Comparison of ENCODE assay signal across 17 mouse cellular contexts in genomic region chr9:102747902-102748301, GRCm38 (mm10). TPM values are rescaled to one million over a fixed set of nuclear protein-coding genes. Genes with fewer than 3 reads are reported as not detected.
DNase-seq lines count a peak whose midpoint lies in the region; ATAC-seq lines count a peak whose summit lies in the region.
"Had no signal": no experiment of that assay in that cellular context is flagged by ENCODE, and none has a peak within 500 bp of the region (broad histone marks: within the 10 kb centered on the region; RNA-seq: fewer than 3 reads in every experiment).

No protein-coding gene starts in this region.

- H3K4me2 ChIP-seq in kidney, embryonic 14.5 days (replicated peaks; ENCODE audit: low read depth, low read length): no peak overlapping the region
- no peak overlapping the region for H3K4me2 ChIP-seq in lung, embryonic 16.5 days (ENCODE audit: low read depth, low read length)
- H3K4me2 ChIP-seq in embryonic facial prominence, embryonic 15.5 days (replicated peaks): no peak overlapping the region
- H3K4me2 ChIP-seq in stomach, embryonic 16.5 days (ENCODE audit: low read depth, low read length): no peak overlapping the region
- H3K4me2 ChIP-seq: heart, embryonic 15.5 days; neural tube, embryonic 12.5 days had no signal

- H3K9me3 ChIP-seq in kidney, embryonic 14.5 days (ENCODE audit: control insufficient read depth, low read length): no peaks in the 10 kb centered on the region
- H3K9me3 ChIP-seq in lung, embryonic 16.5 days (ENCODE audit: control insufficient read depth, low read length): no peaks in the 10 kb centered on the region
- no peaks in the 10 kb centered on the region for H3K9me3 ChIP-seq in embryonic facial prominence, embryonic 15.5 days (replicated peaks)
- H3K9me3 ChIP-seq in stomach, embryonic 16.5 days (replicated peaks; ENCODE audit: control insufficient read depth, low read length): no peaks in the 10 kb centered on the region
- H3K9me3 ChIP-seq: heart, embryonic 15.5 days; neural tube, embryonic 12.5 days had no signal

- H3K4me1 ChIP-seq in kidney, embryonic 14.5 days (ENCODE audit: control insufficient read depth, insufficient read depth, low read length): peaks cover 7% of the 10 kb centered on the region; the same call in 1 of the 2 replicates
- peaks cover 6% of the 10 kb centered on the region; the same call in 1 of the 2 replicates for H3K4me1 ChIP-seq in lung, embryonic 16.5 days (replicated peaks; ENCODE audit: control insufficient read depth, insufficient read depth, low read length)
- H3K4me1 ChIP-seq in embryonic facial prominence, embryonic 15.5 days: peaks cover 10% of the 10 kb centered on the region
- peaks cover 26% of the 10 kb centered on the region for H3K4me1 ChIP-seq in stomach, embryonic 16.5 days (ENCODE audit: control insufficient read depth, insufficient read depth, low read length)
- H3K4me1 ChIP-seq: heart, embryonic 15.5 days; neural tube, embryonic 12.5 days had no signal

- DNase-seq in kidney, postnatal 36 days: no peak
- DNase-seq in lung, postnatal 4 days: no peak
- no peak for DNase-seq in frontal cortex, postnatal 14 days (ENCODE audit: low spot score in 2 of 2)
- DNase-seq in spleen, adult 12 weeks (ENCODE audit: low spot score): no peak
- DNase-seq: adrenal gland, adult 2 months; cerebellum, adult 2 months; embryo, embryonic 11 days; heart, adult 18-20 months; kidney, postnatal 10 days; layer of hippocampus, adult 9-11 months; right cerebral cortex, postnatal 25 days had no signal

- no peak overlapping the region for H3K9ac ChIP-seq in kidney, embryonic 14.5 days (ENCODE audit: low read depth, low read length)
- H3K9ac ChIP-seq in lung, embryonic 16.5 days (ENCODE audit: low read length): no peak overlapping the region
- no peak overlapping the region for H3K9ac ChIP-seq in embryonic facial prominence, embryonic 15.5 days
- H3K9ac ChIP-seq in stomach, embryonic 16.5 days (ENCODE audit: low read length): peak overlapping the region; percentile 39; the same call in 1 of the 2 replicates
- H3K9ac ChIP-seq: heart, embryonic 15.5 days; neural tube, embryonic 12.5 days had no signal

- 54% methylated on average over 5 of the region's 5 CpGs for WGBS in kidney, embryonic 14.5 days
- 13% methylated on average over 5 of the region's 5 CpGs for WGBS in lung, embryonic 16.5 days
- WGBS in embryonic facial prominence, embryonic 15.5 days: 48% methylated on average over 5 of the region's 5 CpGs
- 32% methylated on average over 5 of the region's 5 CpGs for WGBS in stomach, embryonic 16.5 days

- H3K4me3 ChIP-seq in kidney, embryonic 14.5 days (ENCODE audit: low read length): no peak overlapping the region
- H3K4me3 ChIP-seq in lung, embryonic 16.5 days (ENCODE audit: low read length): no peak overlapping the region
- no peak overlapping the region for H3K4me3 ChIP-seq in embryonic facial prominence, embryonic 15.5 days (replicated peaks)
- no peak overlapping the region for H3K4me3 ChIP-seq in stomach, embryonic 16.5 days (replicated peaks; ENCODE audit: low read length)
- H3K4me3 ChIP-seq: heart, embryonic 15.5 days; neural tube, embryonic 12.5 days had no signal

- ATAC-seq in kidney, embryonic 14.5 days (ENCODE audit: low FRiP score, low TSS enrichment): no peak
- ATAC-seq in lung, embryonic 16.5 days (ENCODE audit: low read depth): peak; percentile 44; the same call in 1 of the 2 replicates
- ATAC-seq in embryonic facial prominence, embryonic 15.5 days (ENCODE audit: insufficient number of reproducible peaks, low FRiP score, low TSS enrichment, low read depth): no peak
- ATAC-seq in stomach, embryonic 16.5 days (ENCODE audit: insufficient read depth, low FRiP score): peak; percentile 51; the same call in 1 of the 2 replicates

- H3K27me3 ChIP-seq in kidney, embryonic 14.5 days (ENCODE audit: control insufficient read depth, insufficient read depth, low read length): no peaks in the 10 kb centered on the region
- no peaks in the 10 kb centered on the region for H3K27me3 ChIP-seq in lung, embryonic 16.5 days (ENCODE audit: control insufficient read depth, insufficient read depth, low read depth, low read length)
- H3K27me3 ChIP-seq in embryonic facial prominence, embryonic 15.5 days: no peaks in the 10 kb centered on the region
- no peaks in the 10 kb centered on the region for H3K27me3 ChIP-seq in stomach, embryonic 16.5 days (ENCODE audit: control insufficient read depth, insufficient read depth, low read length)
- H3K27me3 ChIP-seq: heart, embryonic 15.5 days; neural tube, embryonic 12.5 days had no signal

- no peaks in the 10 kb centered on the region for H3K36me3 ChIP-seq in kidney, embryonic 14.5 days (ENCODE audit: control insufficient read depth, insufficient read depth, low read length)
- no peaks in the 10 kb centered on the region for H3K36me3 ChIP-seq in lung, embryonic 16.5 days (ENCODE audit: control insufficient read depth, insufficient read depth, low read length)
- no peaks in the 10 kb centered on the region for H3K36me3 ChIP-seq in embryonic facial prominence, embryonic 15.5 days
- H3K36me3 ChIP-seq in stomach, embryonic 16.5 days (ENCODE audit: control insufficient read depth, insufficient read depth, low read length): no peaks in the 10 kb centered on the region
- H3K36me3 ChIP-seq: heart, embryonic 15.5 days; neural tube, embryonic 12.5 days had no signal

- peak overlapping the region; percentile 25; the same call in 1 of the 2 replicates for H3K27ac ChIP-seq in kidney, embryonic 14.5 days (ENCODE audit: low read depth, low read length)
- peak overlapping the region; percentile 53 for H3K27ac ChIP-seq in lung, embryonic 16.5 days (ENCODE audit: low read length)
- H3K27ac ChIP-seq in embryonic facial prominence, embryonic 15.5 days (replicated peaks): peak overlapping the region; percentile 31; the same call in 1 of the 2 replicates
- peak overlapping the region; percentile 82 for H3K27ac ChIP-seq in stomach, embryonic 16.5 days (ENCODE audit: low read length)
- H3K27ac ChIP-seq: heart, embryonic 15.5 days; neural tube, embryonic 12.5 days had no signal

RNA-seq across cellular contexts. Expression of gene Amotl2, which starts 31.4 kb away (rescaled TPM):
- 20.8 and 30.1 TPM in 2 replicates for polyA plus RNA-seq in kidney, embryonic 14.5 days (2014; fragmentation: Nextera tagmentation; extraction: Ambion mirVana)
- polyA plus RNA-seq in lung, embryonic 16.5 days (2015; fragmentation: Nextera tagmentation; extraction: Ambion mirVana): 37.6 and 40.1 TPM in 2 replicates
- 53.6 and 53.7 TPM in 2 replicates for polyA plus RNA-seq in embryonic facial prominence, embryonic 15.5 days (2015; fragmentation: Nextera tagmentation; extraction: Ambion mirVana)
- 21.1 and 26.3 TPM in 2 replicates for polyA plus RNA-seq in stomach, embryonic 16.5 days (2015; fragmentation: Nextera tagmentation; extraction: Ambion mirVana)

Comparison
In these comparisons a context has a peak if more than half of its experiments do, and no peak if none do; other contexts are left out.
1. ATAC-seq: peak in lung, embryonic 16.5 days (single experiment) and stomach, embryonic 16.5 days (single experiment); none in kidney, embryonic 14.5 days (single experiment) and embryonic facial prominence, embryonic 15.5 days (single experiment).
2. H3K27ac ChIP-seq: peak in every context shown above with its lines; median percentile 82 in stomach, embryonic 16.5 days; 53 in lung, embryonic 16.5 days; 31 in embryonic facial prominence, embryonic 15.5 days; 25 in kidney, embryonic 14.5 days.